Mouse (Mus musculus) kidney, postnatal 0 days (tissue): ENCODE measurements at regions not wholly inside any gene's neighbourhood (a gene's known extent, or its start where the extent isn't known, plus 50 kb on each side); places are given as distances from the start of the nearest gene placed in this dataset.

Source experiments
- ATAC-seq: fragments of 200-750 bp; cut with Nextera tagmentation; replicated peaks from 2 replicates; pipeline ENCODE4 v1.8.0; 2017; ENCODE audit warnings: low read depth, moderate number of reproducible peaks, moderate TSS enrichment, moderate library complexity; ENCODE audit not compliant: low FRiP score
- DNase-seq: peaks from one replicate; pipeline ENCODE4 v3.0.0-alpha.2; 2016; ENCODE audit warnings: low spot score
- H3K27ac ChIP-seq: fragments of 300-500 bp; sonication (generic); 2 replicates; pipeline ENCODE4 v1.5.1; 2014; ENCODE audit warnings: mild to moderate bottlenecking
- H3K27me3 ChIP-seq: fragments of 300-500 bp; sonication (generic); 2 replicates; pipeline ENCODE4 v1.6.1; 2014; ENCODE audit warnings: low read length, mixed read lengths; ENCODE audit not compliant: insufficient read depth
- H3K36me3 ChIP-seq: fragments of 300-500 bp; sonication (generic); 2 replicates; pipeline ENCODE4 v1.6.1; 2014; ENCODE audit warnings: low read length, mixed read lengths; ENCODE audit not compliant: insufficient read depth
- H3K4me1 ChIP-seq: fragments of 300-500 bp; sonication (generic); replicated peaks from 2 replicates; pipeline ENCODE4 v1.6.1; 2014; ENCODE audit warnings: antibody characterized with exemption, low read length, mixed read lengths; ENCODE audit not compliant: insufficient read depth
- H3K4me2 ChIP-seq: fragments of 300-500 bp; sonication (generic); 2 replicates; pipeline ENCODE4 v1.6.1; 2014; ENCODE audit warnings: mild to moderate bottlenecking, low read length, moderate library complexity, mixed read lengths
- H3K4me3 ChIP-seq: fragments of 300-500 bp; sonication (generic); replicated peaks from 2 replicates; pipeline ENCODE4 v1.5.1; 2014; ENCODE audit warnings: low read depth, low read length
- H3K9ac ChIP-seq: fragments of 300-500 bp; sonication (generic); 2 replicates; pipeline ENCODE4 v1.6.1; 2014; ENCODE audit warnings: low read depth, low read length
- H3K9me3 ChIP-seq: fragments of 300-500 bp; sonication (generic); replicated peaks from 2 replicates; pipeline ENCODE4 v1.6.1; 2016; ENCODE audit warnings: low read length, inconsistent platforms, mixed read lengths
- CTCF ChIP-seq: IDR thresholded peaks from 2 replicates; pipeline ENCODE4 v1.5.1; 2016; ENCODE audit warnings: antibody characterized with exemption, low read depth, mild to moderate bottlenecking, moderate library complexity
- WGBS: fragments of 180-500 bp; shearing (Covaris S2); extraction: QIAGEN DNeasy Blood & Tissue Kit; methylation state at CpG from one replicate; pipeline ENCODE4 v1.1.7; 2014; 5-methylcytosine and 5-hydroxymethylcytosine counted together

GRCm38 (mm10) chr1:137141372-137141771 lies 181.1 kb upstream of the Nr5a2 start:
- Histone ChIP-seq H3K4me1 (peaks cover 6% of the 10 kb centered on the region; the same call in 1 of the 2 replicates), H3K27me3 (no peaks in the 10 kb centered on the region), H3K4me2 (no peak overlapping the region), H3K36me3 (no peaks in the 10 kb centered on the region), H3K27ac (no peak overlapping the region), H3K4me3 (no peak overlapping the region), H3K9ac (no peak overlapping the region), H3K9me3 (no peaks in the 10 kb centered on the region)
- DNase-seq (no peak), ATAC-seq (no peak)
- TF ChIP-seq CTCF: no peak
- WGBS: 53% methylated on average over 5 of the region's 5 CpGs

- Histone ChIP-seq H3K27ac (no peak overlapping the region), H3K4me3 (no peak overlapping the region), H3K4me2 (no peak overlapping the region), H3K4me1 (no peaks in the 10 kb centered on the region), H3K9me3 (no peaks in the 10 kb centered on the region), H3K27me3 (no peaks in the 10 kb centered on the region), H3K36me3 (no peaks in the 10 kb centered on the region), H3K9ac (no peak overlapping the region)
- no peak for TF ChIP-seq CTCF
- 80% methylated on average over 7 of the region's 7 CpGs for WGBS
- ATAC-seq (no peak), DNase-seq (no peak)
These were observed 175.9 kb upstream of the Nr5a2 start for GRCm38 (mm10) chr1:137136156-137136555.

GRCm38 (mm10) chr1:137133734-137134133 lies 173.5 kb upstream of the Nr5a2 start:
- Histone ChIP-seq H3K4me1 (no peaks in the 10 kb centered on the region), H3K4me2 (no peak overlapping the region), H3K9me3 (no peaks in the 10 kb centered on the region), H3K27ac (no peak overlapping the region), H3K9ac (no peak overlapping the region), H3K36me3 (no peaks in the 10 kb centered on the region), H3K27me3 (no peaks in the 10 kb centered on the region), H3K4me3 (no peak overlapping the region)
- 16% methylated on average over 7 of the region's 7 CpGs for WGBS
- ATAC-seq (no peak), DNase-seq (no peak)
- TF ChIP-seq CTCF: no peak

DNA sequence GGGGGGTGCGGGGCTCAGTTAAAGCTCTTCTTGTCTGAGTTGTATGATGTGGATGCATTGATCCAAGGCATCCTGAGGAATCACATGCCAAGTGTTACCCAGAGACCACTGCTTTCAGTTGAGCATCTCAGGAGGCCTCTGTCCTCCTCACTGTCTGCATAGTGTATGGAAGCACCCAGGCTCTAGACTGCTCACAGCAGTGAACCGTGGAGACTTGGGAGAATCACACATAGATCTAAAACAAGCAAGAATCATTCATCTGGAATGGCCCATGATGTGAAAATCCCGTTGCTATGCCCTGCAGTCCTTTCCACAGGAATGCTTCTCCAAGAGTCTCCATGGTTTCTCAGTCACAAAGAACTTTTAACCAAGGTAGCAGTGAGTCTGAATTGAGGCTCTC lies 170.0 kb upstream of the Nr5a2 start:
- Histone ChIP-seq H3K27ac (no peak overlapping the region), H3K36me3 (no peaks in the 10 kb centered on the region), H3K4me2 (no peak overlapping the region), H3K4me1 (no peaks in the 10 kb centered on the region), H3K9me3 (no peaks in the 10 kb centered on the region), H3K27me3 (no peaks in the 10 kb centered on the region), H3K9ac (no peak overlapping the region), H3K4me3 (no peak overlapping the region)
- no peak for TF ChIP-seq CTCF
- no peak for ATAC-seq
- DNase-seq: no peak
- 71% methylated on average over 3 of the region's 3 CpGs for WGBS

- H3K27ac ChIP-seq: no peak overlapping the region
- DNase-seq: no peak
- no peaks in the 10 kb centered on the region for H3K27me3 ChIP-seq
- no peak overlapping the region for H3K4me2 ChIP-seq
- no peak overlapping the region for H3K4me3 ChIP-seq
- WGBS: 92% methylated on average over 9 of the region's 9 CpGs
- no peak for TF ChIP-seq CTCF
- H3K4me1 ChIP-seq: no peaks in the 10 kb centered on the region
- H3K9ac ChIP-seq: no peak overlapping the region
- H3K36me3 ChIP-seq: no peaks in the 10 kb centered on the region
- no peak for ATAC-seq
- H3K9me3 ChIP-seq: no peaks in the 10 kb centered on the region
These were observed 168.9 kb upstream of the Nr5a2 start for GRCm38 (mm10) chr1:137129116-137129515.

- Histone ChIP-seq H3K4me3 (no peak overlapping the region), H3K9ac (no peak overlapping the region), H3K36me3 (no peaks in the 10 kb centered on the region), H3K4me2 (no peak overlapping the region), H3K9me3 (no peaks in the 10 kb centered on the region), H3K27me3 (no peaks in the 10 kb centered on the region), H3K4me1 (no peaks in the 10 kb centered on the region), H3K27ac (no peak overlapping the region)
- DNase-seq: no peak
- 84% methylated on average over 3 of the region's 3 CpGs for WGBS
- peak; percentile 56 for TF ChIP-seq CTCF
- ATAC-seq: no peak
These were observed 157.6 kb upstream of the Nr5a2 start for GRCm38 (mm10) chr1:137117866-137118265.

- H3K27ac ChIP-seq: no peak overlapping the region
- no peak overlapping the region for H3K9ac ChIP-seq
- WGBS: 79% methylated on average over 2 of the region's 2 CpGs
- DNase-seq: no peak
- TF ChIP-seq CTCF: 0 out of 2 replicates have a peak, but pooled peaks have one; percentile 12
- no peaks in the 10 kb centered on the region for H3K27me3 ChIP-seq
- H3K4me3 ChIP-seq: no peak overlapping the region
- no peak overlapping the region for H3K4me2 ChIP-seq
- no peaks in the 10 kb centered on the region for H3K4me1 ChIP-seq
- ATAC-seq: no peak
- no peaks in the 10 kb centered on the region for H3K36me3 ChIP-seq
- H3K9me3 ChIP-seq: no peaks in the 10 kb centered on the region
These were observed 146.2 kb upstream of the Nr5a2 start for GRCm38 (mm10) chr1:137106444-137106843.
